Mouse (Mus musculus): ENCODE data around the gene Tmem179b.

GRCm38 (mm10) chr19:8817001-8817400 lies 42.7 kb upstream of the Tmem179b start:
- TF ChIP-seq CTCF (IDR thresholded peaks at IDR 0.05; ENCODE audit: insufficient read depth, low read length) (no peak), POLR2A (IDR thresholded peaks at IDR 0.05; ENCODE audit: borderline replicate concordance, extremely low read depth, low read depth, low read length) (no peak)

Measured in lung, adult 2 months (tissue).